ENCODE assay signal across 10 mouse cellular contexts in genomic region chr7:125871404-125872201, GRCm38 (mm10).
DNase-seq lines count a peak whose midpoint lies in the region; ATAC-seq lines count a peak whose summit lies in the region.
"Had no signal": no experiment of that assay in that cellular context is flagged by ENCODE, and none has a peak within 500 bp of the region (broad histone marks: within the 10 kb centered on the region; RNA-seq: fewer than 3 reads in every experiment).

No protein-coding gene starts in this region.

- WGBS in heart, embryonic 13.5 days = 40% methylated on average over 12 of the region's 12 CpGs
- 20% methylated on average over 12 of the region's 12 CpGs for WGBS in hindbrain, embryonic 15.5 days
- WGBS in midbrain, embryonic 11.5 days = 22% methylated on average over 12 of the region's 12 CpGs

- no peaks in the 10 kb centered on the region for H3K27me3 ChIP-seq in heart, embryonic 13.5 days (replicated peaks)
- H3K27me3 ChIP-seq in hindbrain, embryonic 15.5 days = no peaks in the 10 kb centered on the region
- no peaks in the 10 kb centered on the region for H3K27me3 ChIP-seq in midbrain, embryonic 11.5 days (ENCODE audit: control insufficient read depth, insufficient read depth, low read length)
- H3K27me3 ChIP-seq: stomach, embryonic 15.5 days had no signal

- ATAC-seq in heart, embryonic 13.5 days (ENCODE audit: extremely low read depth, insufficient number of reproducible peaks, low FRiP score, low TSS enrichment) = no peak
- peak; percentile 70; the same call in 1 of the 2 replicates for ATAC-seq in hindbrain, embryonic 15.5 days (ENCODE audit: low FRiP score, low read depth)
- ATAC-seq in midbrain, embryonic 11.5 days (ENCODE audit: low FRiP score) = peak; percentile 82

- peak overlapping the region; percentile 58 for H3K27ac ChIP-seq in heart, embryonic 13.5 days (replicated peaks)
- H3K27ac ChIP-seq in hindbrain, embryonic 15.5 days (replicated peaks) = peak overlapping the region; percentile 58
- H3K27ac ChIP-seq in midbrain, embryonic 11.5 days (ENCODE audit: low read depth, low read length) = peak overlapping the region; percentile 72
- H3K27ac ChIP-seq: stomach, embryonic 15.5 days had no signal

- peaks cover 14% of the 10 kb centered on the region for H3K36me3 ChIP-seq in heart, embryonic 13.5 days
- H3K36me3 ChIP-seq in hindbrain, embryonic 15.5 days = no peaks in the 10 kb centered on the region
- no peaks in the 10 kb centered on the region for H3K36me3 ChIP-seq in midbrain, embryonic 11.5 days (ENCODE audit: control insufficient read depth, insufficient read depth, low read length)
- H3K36me3 ChIP-seq: stomach, embryonic 15.5 days had no signal

- H3K4me3 ChIP-seq in heart, embryonic 13.5 days = no peak overlapping the region
- H3K4me3 ChIP-seq in hindbrain, embryonic 15.5 days = no peak overlapping the region
- no peak overlapping the region for H3K4me3 ChIP-seq in midbrain, embryonic 11.5 days (ENCODE audit: low read depth, low read length)
- H3K4me3 ChIP-seq: stomach, embryonic 15.5 days had no signal

- DNase-seq in heart, adult 9 months (ENCODE audit: low spot score in 2 of 2) = no peak
- DNase-seq in brain, adult 2 months (ENCODE audit: low read depth, low spot score) = peak; percentile 62
- peak; percentile 90 for DNase-seq in midbrain, embryonic 11.5 days (ENCODE audit: low spot score, missing footprints)
- no peak for DNase-seq in spleen, adult 18-20 months
- no peak for DNase-seq in thymus, postnatal 4 days
- no peak for DNase-seq in cerebellum, adult 9-11 months
- DNase-seq: cerebellum, postnatal 14 days had no signal

- no peak overlapping the region for H3K4me2 ChIP-seq in heart, embryonic 13.5 days
- H3K4me2 ChIP-seq in hindbrain, embryonic 15.5 days = no peak overlapping the region
- H3K4me2 ChIP-seq in midbrain, embryonic 11.5 days = no peak overlapping the region
- H3K4me2 ChIP-seq: stomach, embryonic 15.5 days had no signal

- peak overlapping the region; percentile 51 for H3K9ac ChIP-seq in heart, embryonic 13.5 days
- H3K9ac ChIP-seq in hindbrain, embryonic 15.5 days = no peak overlapping the region
- peak overlapping the region; percentile 39; the same call in 1 of the 2 replicates for H3K9ac ChIP-seq in midbrain, embryonic 11.5 days (ENCODE audit: low read length)
- H3K9ac ChIP-seq: stomach, embryonic 15.5 days had no signal

- H3K9me3 ChIP-seq in heart, embryonic 13.5 days = no peaks in the 10 kb centered on the region
- no peaks in the 10 kb centered on the region for H3K9me3 ChIP-seq in hindbrain, embryonic 15.5 days
- H3K9me3 ChIP-seq in midbrain, embryonic 11.5 days (ENCODE audit: control insufficient read depth, low read length) = no peaks in the 10 kb centered on the region
- H3K9me3 ChIP-seq: stomach, embryonic 15.5 days had no signal

- H3K4me1 ChIP-seq in heart, embryonic 13.5 days = peaks cover 49% of the 10 kb centered on the region
- H3K4me1 ChIP-seq in hindbrain, embryonic 15.5 days (replicated peaks) = peaks cover 32% of the 10 kb centered on the region
- H3K4me1 ChIP-seq in midbrain, embryonic 11.5 days (ENCODE audit: control insufficient read depth, insufficient read depth, low read length) = peaks cover 19% of the 10 kb centered on the region

Comparison
In these comparisons a context has a peak if more than half of its experiments do, and no peak if none do; other contexts are left out.
1. DNase-seq: peak in brain, adult 2 months (single experiment) and midbrain, embryonic 11.5 days (single experiment); none in heart, adult 9 months (0 of 2), spleen, adult 18-20 months (0 of 2), thymus, postnatal 4 days (single experiment) and cerebellum, adult 9-11 months (single experiment).
2. Peak in every context shown above with its lines, with median percentiles within 50 percentile points of each other: H3K27ac ChIP-seq.